Mouse (Mus musculus) gastrocnemius, postnatal 4 days (tissue): ENCODE results near the gene Spint2. TPM values are rescaled to one million over a fixed set of nuclear protein-coding genes. Genes with fewer than 3 reads are reported as not detected.
A peak's percentile ranks its signal among the peaks of the same experiment; 100 is the strongest.

Source experiments
- DNase-seq, 2 experiments: peaks; one replicate each; pipeline ENCODE4 v3.0.0; 2021 to 2022; ENCODE audit warnings: low spot score in 2 of 2, mixed read lengths in 2 of 2
- long read RNA-seq, 2 experiments: library from polyadenylated mRNA; stranded (forward); transcript quantifications; one replicate each; pipeline ENCODE4 v2.0.0; 2021
- total RNA-seq, 2 experiments: library from RNA; stranded (reverse); gene quantifications; 2 replicates each; pipeline ENCODE4 v1.2.3; 2021

Gene Spint2
- total RNA-seq: 1 to 10 TPM; 7.3 to 9.6 TPM
- long read RNA-seq, experiment 1, transcript Spint2-202 (6 exons, 1,211 nt): major isoform, 11 of 14 reads
- long read RNA-seq, experiment 1, partial matches to known transcripts: 0 of 14 reads
- long read RNA-seq, experiment 1, other reads (novel, unspliced or antisense): 2 of 14 reads
- long read RNA-seq, experiment 2, transcript Spint2-202 (6 exons, 1,211 nt): major isoform, 12 of 15 reads
- long read RNA-seq, experiment 2, partial matches to known transcripts: 0 of 15 reads
- long read RNA-seq, experiment 2, other reads (novel, unspliced or antisense): 3 of 15 reads

DNA sequence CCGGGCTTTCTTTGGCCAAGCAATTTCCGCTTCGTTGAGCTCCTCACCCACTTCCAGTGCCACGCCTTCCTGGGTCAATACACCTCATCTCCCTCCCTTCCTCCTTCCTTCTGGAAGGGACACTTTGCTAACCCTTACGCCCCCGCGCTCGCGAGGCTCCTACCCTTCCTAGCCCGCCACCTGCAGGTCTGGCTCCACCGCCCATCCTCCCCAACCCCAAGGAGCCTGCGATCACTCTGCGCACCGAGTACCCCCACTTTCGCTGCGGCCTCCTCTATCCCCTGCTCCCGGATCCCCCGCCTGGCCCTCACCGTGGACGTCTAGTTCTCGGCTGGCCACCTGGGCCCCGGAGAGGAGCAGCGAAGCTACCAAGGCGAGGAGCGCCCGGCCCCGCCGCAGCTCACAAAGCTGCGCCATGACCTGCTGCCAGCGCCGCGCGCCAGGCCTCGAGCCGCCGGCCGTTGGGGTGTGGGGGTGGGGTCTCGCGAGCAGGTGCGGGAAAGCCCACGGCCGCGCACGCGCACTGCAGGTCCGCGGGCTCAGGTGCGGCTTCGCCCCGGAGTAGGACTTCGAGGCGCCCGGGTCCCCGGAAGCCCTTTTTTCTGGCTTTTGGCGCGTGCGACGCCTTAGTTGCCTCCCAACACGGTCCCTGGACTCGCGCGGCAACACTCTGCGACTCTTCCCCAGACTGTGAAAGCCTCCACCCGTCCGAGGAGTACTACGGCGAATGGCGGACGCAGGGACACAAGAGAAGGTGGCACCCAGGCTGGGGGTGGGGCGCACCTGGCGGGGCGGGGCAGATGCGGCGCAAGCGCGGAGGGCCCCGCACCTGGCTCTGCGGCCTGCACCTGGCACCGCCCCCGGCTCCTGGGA, at the start of gene Spint2:
Gene Spint2 (minus strand): TSS at position 712 of the 873 bp plus-strand sequence.
- DNase-seq: no peak

DNA sequence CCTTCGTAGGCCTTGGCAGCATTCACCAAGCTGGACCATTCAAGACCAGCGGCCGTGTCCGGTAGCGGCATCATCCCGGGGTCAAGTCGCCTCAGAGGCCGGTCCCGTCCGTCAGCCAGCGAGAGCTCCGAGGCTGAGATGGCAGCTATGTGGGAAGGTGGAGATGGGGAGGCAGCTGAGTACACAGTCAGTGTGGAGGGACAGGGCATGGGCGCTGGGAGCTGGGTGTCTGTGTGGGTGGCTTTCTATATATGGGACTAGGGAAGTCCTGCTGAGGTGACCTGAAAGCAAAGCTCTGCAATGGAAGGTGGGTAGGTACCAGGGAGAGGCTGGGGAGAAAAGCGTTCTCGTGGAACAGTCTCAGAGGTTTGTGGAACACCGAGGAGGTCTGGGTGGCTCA, 47.3 kb upstream of the Spint2 start:
- DNase-seq: no peak

DNA sequence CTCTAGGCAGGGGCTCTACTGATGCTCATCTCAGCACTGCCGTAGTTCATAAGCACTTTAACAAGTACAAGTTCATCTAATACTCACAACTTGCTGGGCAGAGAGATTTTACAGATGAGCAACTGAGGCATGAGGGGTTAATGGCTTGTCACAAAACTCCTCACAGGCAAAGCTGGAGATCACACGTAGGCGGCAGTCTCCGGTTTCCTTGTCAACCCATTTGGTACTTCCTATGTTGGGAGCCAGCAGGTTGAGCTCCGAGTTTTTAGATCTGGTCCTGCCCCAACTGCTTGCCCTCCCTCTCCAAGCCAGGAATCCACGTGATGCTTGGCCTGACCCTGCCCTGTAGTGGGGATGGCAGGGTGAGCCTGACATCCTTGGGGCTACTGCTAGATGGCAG, 45.4 kb upstream of the Spint2 start:
- no peak for DNase-seq

- no peak for DNase-seq
Measured at GRCm38 (mm10) chr7:29319337-29320307, 37.9 kb upstream of the Spint2 start.

GRCm38 (mm10) chr7:29318115-29318911, 36.6 kb upstream of the Spint2 start:
- DNase-seq: peak in 1 of 2 experiments; percentile 57

- peak; percentile 59 to 75 for DNase-seq
Measured at GRCm38 (mm10) chr7:29317558-29317957, 35.8 kb upstream of the Spint2 start.

- DNase-seq: peak in 1 of 2 experiments; percentile 57
Measured at GRCm38 (mm10) chr7:29316976-29317375, 35.3 kb upstream of the Spint2 start.

- DNase-seq: no peak
Measured at GRCm38 (mm10) chr7:29316137-29316734, 34.5 kb upstream of the Spint2 start.

- DNase-seq: no peak
Measured at GRCm38 (mm10) chr7:29314844-29315628, 33.3 kb upstream of the Spint2 start.

DNA sequence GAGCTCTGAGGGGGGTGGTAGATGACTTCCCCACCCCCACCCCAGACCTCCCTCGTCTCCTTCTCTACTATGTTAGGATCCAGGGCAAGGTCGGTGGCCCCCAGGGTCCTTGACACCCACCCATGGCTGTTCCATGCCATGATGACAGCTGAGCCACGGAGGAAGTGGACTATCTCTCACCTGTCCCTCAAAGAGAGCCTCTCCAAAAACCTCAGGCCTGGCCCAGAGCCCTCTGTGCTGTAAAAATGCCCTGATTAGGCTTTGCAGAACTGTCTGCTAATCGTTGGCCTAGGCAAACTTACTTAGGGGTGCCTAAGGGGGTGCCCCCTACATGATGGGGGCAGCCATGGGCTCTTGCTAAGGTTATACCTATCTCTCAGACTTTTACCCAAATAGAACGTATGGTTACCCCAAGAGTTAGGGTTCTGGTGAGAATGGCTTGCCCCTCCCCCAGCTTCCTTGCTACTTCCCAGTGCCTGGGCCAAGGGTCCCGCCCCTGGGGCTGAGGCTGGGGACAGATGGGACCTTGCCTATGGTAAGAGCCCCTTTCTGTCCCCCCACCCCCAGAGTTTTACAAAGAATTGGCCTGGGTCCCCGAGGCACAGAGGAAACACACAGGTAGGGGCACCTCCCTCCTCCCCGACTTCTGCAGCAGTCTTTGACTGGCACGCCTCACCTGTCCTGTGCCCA, 32.0 kb upstream of the Spint2 start:
- no peak for DNase-seq

- no peak for DNase-seq
Measured at GRCm38 (mm10) chr7:29313051-29313450, 31.3 kb upstream of the Spint2 start.

DNA sequence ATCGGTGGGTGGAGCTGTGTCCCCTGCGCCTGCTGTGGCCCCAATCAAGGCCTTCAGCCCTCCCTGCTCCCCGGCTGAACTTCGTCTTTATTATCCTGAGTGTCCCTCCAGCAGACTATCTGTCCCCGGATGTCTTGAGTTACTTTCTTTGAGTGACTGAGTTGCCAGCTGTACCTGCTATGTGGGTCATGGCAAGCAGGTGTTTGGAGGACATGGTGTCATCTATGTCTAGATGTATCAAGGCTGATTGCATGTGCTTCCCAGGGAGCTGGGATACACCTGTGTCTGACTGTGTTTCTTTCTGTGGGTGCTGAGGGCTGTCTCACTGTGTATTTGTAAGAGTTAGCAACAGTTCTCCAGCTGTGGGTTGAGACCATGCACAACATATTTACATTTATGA, 28.0 kb upstream of the Spint2 start:
- DNase-seq: no peak

DNA sequence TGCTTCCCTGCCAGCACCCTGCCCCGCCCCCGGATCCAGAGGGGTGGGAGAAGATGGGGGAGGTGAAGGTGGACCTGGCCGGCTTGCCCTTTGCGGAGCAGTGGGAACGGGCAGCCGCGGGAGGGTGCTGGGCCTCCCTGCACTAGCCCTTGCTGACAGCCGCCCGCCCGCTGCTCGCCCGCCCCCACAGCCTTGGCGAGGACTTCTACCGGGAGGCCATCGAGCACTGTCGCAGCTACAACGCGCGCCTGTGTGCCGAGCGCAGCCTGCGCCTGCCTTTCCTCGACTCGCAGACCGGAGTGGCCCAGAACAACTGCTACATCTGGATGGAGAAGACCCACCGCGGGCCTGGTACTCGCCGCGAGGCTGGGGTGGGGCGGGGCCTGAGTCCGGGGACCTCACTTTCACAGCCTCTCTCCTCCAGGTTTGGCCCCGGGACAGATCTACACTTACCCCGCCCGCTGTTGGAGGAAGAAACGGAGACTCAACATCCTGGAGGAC, 27.6 kb upstream of the Spint2 start:
- DNase-seq: peak in 1 of 2 experiments; percentile 62

DNA sequence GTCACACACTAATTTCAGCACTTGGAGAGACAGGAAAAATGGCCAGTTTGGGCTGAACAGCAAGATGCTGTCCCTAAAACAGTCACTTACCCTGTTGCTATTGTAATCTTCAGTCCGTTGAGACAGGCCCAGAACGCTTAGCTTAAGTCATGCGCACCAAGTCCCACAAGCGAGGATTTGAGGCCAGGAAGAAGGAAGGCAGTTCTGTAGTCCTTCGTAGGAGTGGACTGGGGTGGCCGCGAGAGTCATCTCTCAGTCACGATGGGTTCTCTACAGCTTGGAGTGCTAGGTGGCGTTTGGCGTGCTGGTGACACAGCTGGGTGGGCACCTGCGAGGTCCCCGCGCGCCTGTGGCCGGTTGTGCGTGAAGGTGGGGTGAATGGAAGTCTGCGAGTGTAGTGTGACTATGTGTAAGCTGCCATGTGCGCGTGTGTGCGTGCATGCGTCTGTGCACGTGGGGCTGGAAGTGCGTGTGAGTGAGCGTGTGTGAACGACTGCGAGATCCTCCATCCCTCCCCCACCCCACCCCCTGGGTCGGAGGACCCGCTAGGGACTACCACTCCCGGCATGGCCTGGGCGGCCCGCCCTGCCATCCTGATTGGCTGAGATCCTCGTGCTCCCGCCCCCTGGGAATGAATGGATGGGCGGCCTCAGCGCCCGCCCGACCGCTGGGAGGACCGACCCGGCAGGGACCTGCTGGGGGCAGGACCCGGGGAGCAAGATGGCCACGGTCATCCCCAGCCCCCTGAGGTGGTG, 25.8 kb upstream of the Spint2 start:
- DNase-seq: peak; percentile 87 to 92

GRCm38 (mm10) chr7:29306619-29307018, 24.9 kb upstream of the Spint2 start:
- no peak for DNase-seq

- no peak for DNase-seq
Measured at GRCm38 (mm10) chr7:29306108-29306507, 24.4 kb upstream of the Spint2 start.

DNA sequence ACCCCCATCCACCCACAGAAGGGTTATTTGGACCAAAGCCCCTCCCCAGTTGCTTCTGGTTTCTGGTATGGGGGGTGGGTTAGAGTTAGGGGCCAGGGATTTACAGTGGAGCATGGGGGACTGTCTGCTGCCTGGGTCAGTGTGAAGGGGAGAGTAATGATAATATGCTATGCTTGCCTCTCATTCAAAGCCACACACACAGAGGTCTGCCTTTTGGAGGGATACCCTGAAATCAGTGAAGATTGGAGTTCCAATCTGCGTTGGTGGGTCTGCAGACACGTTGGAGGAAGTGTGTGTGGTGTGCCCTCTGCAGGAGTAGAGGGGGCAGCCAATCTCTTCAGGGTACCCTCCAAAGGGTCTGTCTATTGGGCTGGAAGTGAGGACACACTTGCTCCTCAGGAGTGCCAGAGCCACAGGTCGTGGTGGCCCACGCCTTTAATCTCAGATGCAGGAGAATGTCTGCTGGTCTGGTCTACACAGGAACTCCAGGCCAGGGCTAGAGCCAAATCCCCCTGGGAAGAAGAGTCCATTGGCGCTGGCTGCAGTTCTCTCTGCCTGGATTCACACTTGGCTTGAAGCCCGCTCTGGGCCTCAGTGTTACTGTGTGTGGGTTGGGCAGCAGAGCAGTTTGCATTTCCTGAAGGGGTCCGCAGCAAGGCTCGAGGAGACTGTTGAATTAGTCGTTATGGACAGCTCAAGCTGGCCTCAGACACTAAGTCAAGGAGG, 23.7 kb upstream of the Spint2 start:
- DNase-seq: no peak
